Mouse (Mus musculus) layer of hippocampus, adult 9-11 months (tissue): ENCODE results near the gene Cpb1.

ENCODE experiments used
- DNase-seq: peaks from one replicate; pipeline ENCODE4 v3.0.0; 2022

Gene Cpb1

GRCm38 (mm10) chr3:20275633-20276032, at the start of gene Cpb1:
Gene Cpb1 (minus strand): TSS chr3:20275733.
- no peak for DNase-seq

DNA sequence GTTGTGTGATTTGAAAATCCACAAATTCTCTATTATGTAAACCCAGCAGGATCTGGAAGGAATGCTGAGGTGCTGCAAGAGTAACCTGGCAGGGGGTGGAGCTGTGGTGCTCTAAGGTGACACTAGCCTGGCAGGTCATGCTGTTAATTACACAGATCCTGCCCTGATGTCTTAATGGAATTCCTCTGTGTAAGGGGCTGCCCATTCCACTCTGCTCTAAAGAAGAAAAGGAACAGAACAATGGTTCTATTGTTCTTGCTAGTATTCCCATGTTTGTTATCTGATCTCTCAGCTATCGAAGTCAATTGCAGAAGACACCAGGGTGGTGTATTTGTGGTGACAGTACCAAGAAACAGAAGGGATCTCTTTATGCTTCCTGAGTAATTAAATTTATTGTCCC, 41.7 kb upstream of the Cpb1 start:
- no peak for DNase-seq

DNA sequence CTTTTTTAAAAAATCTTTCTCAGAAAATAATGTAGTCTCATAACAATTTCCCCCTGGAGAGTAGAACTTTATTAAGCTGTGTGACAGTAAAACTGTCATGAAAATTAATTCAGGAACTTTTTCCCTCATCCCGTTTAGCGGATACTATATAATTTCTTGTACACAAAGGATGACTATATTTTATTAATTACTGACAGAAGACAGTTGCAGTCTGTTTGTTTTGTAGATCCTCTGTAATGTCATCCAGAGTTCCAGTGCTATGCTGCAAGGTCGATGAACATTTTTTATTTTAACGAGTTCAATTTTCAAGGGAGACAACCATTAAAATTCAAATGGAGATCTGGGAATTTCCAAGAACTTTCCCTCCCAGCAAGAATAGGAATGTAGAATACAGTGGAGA, 33.6 kb upstream of the Cpb1 start:
- DNase-seq: no peak

DNA sequence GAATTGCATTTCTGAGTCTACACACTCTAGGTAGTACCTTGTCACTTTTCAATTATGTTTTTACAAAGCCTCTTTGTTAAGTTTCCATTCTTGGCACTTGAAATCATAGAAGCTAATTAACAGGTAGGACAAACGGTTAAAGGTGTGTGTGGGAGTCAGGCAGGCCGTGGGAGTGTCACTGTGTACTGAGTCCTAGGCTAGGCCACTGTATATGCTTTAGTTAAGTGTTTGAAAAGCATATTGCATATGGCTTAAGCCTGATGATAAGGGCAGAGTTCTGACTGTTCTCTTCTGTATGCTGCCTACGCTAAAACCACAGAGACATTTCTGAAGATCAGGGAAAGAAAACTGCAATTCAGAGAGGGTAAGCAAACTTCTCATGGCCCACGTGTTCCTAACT, 31.7 kb upstream of the Cpb1 start:
- no peak for DNase-seq

DNA sequence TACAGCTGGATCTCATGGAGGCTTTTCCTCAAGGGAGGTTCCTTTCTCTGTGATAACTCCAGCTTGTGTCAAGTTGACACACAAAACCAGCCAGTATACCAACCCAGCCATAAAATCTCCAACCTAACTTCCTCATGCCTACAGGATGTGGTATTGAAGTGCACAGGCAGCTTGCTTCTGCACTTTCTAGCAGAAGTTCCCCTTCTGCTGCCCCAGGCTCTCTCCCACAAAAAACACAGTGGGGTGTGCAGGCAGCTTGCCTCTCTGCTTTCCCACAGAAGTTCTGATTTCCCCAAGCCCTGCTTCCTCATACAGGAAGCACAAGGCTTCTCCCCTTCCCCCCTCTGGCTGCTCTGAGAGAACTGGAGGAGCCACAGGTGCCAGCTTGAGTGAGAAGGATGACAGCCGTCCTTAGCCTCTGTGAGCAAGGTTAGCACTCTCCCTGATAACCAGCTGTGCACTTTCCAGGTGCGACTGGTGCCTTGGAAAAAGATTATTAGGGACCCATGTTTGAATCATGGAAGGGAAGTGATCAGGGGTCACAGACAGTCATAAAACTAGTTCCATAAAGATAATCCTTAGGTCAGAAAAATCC, 29.3 kb upstream of the Cpb1 start:
- peak; percentile 48 for DNase-seq

DNA sequence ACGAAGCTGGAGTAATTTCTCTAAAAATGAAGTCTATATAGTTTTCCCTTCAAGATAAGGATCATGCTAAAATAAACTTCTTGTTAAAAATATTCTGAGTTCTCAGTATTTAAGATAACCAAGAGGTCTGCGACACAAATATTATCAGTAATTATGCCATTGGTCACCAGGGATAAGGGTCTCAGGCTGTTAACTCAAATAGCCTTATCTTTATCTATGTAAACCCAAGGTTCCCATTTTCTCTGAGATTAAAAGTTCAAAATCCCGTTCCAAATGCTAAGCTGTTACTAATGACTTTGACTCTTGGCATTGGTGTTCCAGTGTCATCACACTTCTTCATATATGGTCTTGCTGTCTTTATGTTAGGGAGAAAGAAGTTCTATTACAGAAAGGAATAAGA, 20.0 kb upstream of the Cpb1 start:
- no peak for DNase-seq

DNA sequence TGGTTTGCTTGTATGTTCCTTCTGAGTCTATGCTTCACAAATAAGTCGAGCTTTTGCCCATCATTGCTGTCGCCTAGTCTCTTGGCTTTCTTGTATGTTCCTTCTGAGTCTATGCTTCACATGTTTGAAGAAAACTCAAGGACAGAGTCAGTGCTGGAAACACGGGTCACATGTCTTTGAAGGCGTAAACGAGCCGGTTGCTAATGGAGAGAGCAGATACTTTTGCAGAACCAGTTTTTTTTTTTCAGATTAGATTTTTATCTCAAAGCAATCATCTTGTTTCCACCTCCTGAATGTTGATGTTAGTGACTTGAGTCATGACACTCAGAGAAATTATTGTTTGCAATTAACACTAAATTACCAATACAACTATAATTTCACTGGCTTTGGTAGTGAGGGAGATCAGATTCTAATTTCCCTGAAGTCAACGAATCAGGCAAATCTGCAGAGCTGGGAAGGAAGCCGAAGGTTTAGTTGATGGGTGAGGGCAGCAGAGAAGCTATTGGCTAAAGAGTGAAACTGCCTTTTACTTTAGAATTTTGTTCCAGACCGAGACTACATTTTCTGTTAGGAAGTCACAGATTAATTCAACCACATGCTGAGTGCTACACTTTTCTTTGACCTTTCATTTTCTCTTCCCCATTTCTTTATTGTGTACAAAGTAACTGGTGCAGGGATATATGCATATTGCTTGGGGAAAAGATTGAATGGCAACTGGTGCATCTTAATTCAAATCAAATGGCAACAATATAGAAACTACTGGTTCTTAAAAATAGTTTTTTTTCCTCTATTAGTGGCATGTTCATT, 19.2 kb upstream of the Cpb1 start:
- DNase-seq: no peak

- no peak for DNase-seq
These were observed 15.8 kb upstream of the Cpb1 start for GRCm38 (mm10) chr3:20291370-20291769.

DNA sequence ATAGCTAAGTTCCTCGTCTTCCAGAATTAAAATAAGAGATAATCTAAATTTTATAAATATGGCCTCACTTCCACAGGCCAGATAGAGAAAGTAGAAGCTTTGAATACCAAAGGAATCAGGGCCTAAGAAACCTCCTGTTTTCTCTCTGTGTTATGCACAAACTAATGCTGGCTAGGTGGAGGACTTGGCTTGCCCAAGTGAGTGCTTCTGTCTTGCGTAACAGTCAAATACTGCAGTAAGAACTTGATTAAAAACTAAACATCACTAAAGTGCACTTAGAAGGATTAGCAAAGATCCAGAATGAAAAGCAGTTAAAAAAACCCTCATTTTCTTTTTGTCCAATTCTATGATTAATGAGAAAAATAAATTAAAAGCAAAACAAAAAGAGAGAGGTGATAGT, 13.2 kb upstream of the Cpb1 start:
- no peak for DNase-seq

DNA sequence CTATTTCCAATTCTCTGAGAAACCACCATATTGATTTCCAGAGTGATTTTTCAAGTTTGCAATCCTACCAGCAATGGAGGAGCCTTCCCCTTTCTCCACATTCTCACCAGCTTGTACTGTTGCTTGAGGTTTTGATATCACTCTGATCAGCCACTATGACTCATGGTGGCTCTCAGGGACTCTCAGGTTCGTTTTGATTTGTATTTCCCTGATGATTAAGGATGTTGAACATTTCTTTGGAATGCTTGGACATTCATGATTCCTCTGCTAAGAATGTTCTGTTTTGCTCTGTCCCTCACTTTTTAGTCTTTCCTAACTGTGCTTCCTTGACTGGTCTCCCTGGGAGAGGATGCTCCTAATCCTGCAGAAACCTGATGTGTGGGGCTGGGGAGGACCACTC, 6.3 kb upstream of the Cpb1 start:
- no peak for DNase-seq

GRCm38 (mm10) chr3:20254566-20255479, 20.7 kb downstream of the Cpb1 start:
- no peak for DNase-seq

GRCm38 (mm10) chr3:20243913-20244312, 31.6 kb downstream of the Cpb1 start:
- DNase-seq: no peak

GRCm38 (mm10) chr3:20242050-20242449, 33.5 kb downstream of the Cpb1 start, which contains the start of gene Cpa3:
Gene Cpa3 (minus strand): TSS chr3:20242181.
- DNase-seq: no peak

- DNase-seq: no peak
These were observed 35.8 kb downstream of the Cpb1 start for GRCm38 (mm10) chr3:20239741-20240140.

GRCm38 (mm10) chr3:20236965-20237364, 38.6 kb downstream of the Cpb1 start:
- no peak for DNase-seq

GRCm38 (mm10) chr3:20229027-20229426, 46.5 kb downstream of the Cpb1 start:
- no peak for DNase-seq

DNA sequence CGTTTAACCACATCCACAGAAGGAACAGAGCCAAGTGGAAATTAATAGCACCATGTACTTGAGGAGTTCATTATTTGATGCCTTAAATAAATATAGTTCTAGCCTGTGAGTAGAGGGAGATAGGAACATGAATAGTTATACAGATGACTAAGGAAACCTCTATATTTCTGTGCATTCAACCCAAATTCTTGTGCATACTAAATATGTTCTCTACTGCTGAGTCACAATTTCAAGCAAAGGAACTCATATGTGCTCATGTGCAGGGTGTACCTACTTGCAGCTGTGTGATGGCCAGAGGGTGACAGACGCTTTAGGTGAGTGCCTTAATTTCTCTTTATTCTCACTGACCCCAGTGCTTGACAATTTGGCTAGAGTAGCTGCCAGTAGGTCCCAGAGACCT, 50.1 kb downstream of the Cpb1 start:
- DNase-seq: no peak

DNA sequence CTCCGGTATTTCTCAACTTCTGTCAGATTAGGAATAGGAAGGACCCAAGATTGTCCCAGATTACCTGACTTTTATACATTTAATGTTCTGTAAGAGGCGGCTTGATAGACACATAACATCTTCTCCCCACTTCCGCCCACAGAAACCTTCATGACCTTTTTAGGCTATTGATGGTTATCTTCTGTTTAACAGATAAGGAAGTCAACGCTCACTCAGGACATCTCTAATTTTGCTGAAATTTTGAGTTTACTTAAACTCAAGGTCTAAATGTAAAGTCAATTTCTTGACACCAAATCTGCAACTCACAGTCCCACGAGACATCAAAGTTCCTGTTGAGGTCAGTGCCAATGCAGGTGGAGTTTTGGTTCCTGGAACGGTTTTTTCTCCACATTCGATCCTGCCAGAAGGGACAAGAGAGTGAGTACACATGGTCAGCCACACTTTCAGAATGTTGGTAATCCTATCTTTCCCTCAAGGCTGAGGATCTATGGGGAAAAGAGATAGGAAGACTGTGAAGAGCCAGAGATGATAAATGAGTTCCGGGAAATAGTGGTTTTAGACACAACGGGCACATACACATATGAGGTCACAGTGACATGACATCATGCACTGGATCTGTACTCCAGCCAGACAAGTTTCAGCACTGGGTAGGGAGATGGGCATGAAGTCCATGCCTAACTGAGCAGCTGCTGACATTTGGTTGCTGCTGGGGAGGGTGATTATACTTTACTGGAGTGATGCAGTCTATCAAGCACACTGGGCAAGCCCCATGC, 52.4 kb downstream of the Cpb1 start:
- DNase-seq: no peak

- no peak for DNase-seq
These were observed 53.4 kb downstream of the Cpb1 start for GRCm38 (mm10) chr3:20222136-20222535.

GRCm38 (mm10) chr3:20198869-20199268, 76.7 kb downstream of the Cpb1 start:
- DNase-seq: peak; percentile 9
